ENCODE assay signal across 28 mouse cellular contexts in genomic region chr1:174909834-174910233, GRCm38 (mm10). TPM values are rescaled to one million over a fixed set of nuclear protein-coding genes. Genes with fewer than 3 reads are reported as not detected.
"Had no signal": no experiment of that assay in that cellular context is flagged by ENCODE, and none has a peak within 500 bp of the region (broad histone marks: within the 10 kb centered on the region; RNA-seq: fewer than 3 reads in every experiment).

No protein-coding gene starts in this region.

- H3K4me1 ChIP-seq: heart, embryonic 10.5 days; heart, embryonic 12.5 days; hindbrain, embryonic 10.5 days; hindbrain, embryonic 12.5 days; intestine, embryonic 15.5 days; limb, embryonic 13.5 days; liver, embryonic 13.5 days; liver, embryonic 15.5 days had no signal

- H3K27me3 ChIP-seq: heart, embryonic 12.5 days; hindbrain, embryonic 12.5 days; intestine, embryonic 15.5 days; limb, embryonic 13.5 days; liver, embryonic 13.5 days; liver, embryonic 15.5 days had no signal

- H3K27ac ChIP-seq: heart, embryonic 10.5 days; hindbrain, embryonic 10.5 days; hindbrain, embryonic 12.5 days; hindbrain, embryonic 14.5 days; intestine, embryonic 15.5 days; layer of hippocampus, adult 2 months; left cerebral cortex, adult 2 months; limb, embryonic 13.5 days; liver, embryonic 13.5 days; liver, embryonic 15.5 days had no signal

- ATAC-seq: hindbrain, embryonic 16.5 days; inflammation-experienced regulatory T-cells, adult 6 months; intestine, embryonic 15.5 days; intestine, postnatal 0 days had no signal

- H3K4me3 ChIP-seq: heart, embryonic 10.5 days; heart, embryonic 12.5 days; hindbrain, embryonic 10.5 days; hindbrain, embryonic 12.5 days; intestine, embryonic 15.5 days; layer of hippocampus, adult 2 months; left cerebral cortex, adult 2 months; limb, embryonic 13.5 days; liver, embryonic 13.5 days; liver, embryonic 15.5 days had no signal

- H3K4me2 ChIP-seq: heart, embryonic 12.5 days; hindbrain, embryonic 12.5 days; hindbrain, embryonic 14.5 days; intestine, embryonic 15.5 days; limb, embryonic 13.5 days; liver, embryonic 11.5 days; liver, embryonic 13.5 days; liver, embryonic 15.5 days had no signal

- H3K36me3 ChIP-seq: heart, embryonic 10.5 days; heart, embryonic 12.5 days; hindbrain, embryonic 10.5 days; hindbrain, embryonic 12.5 days; intestine, embryonic 15.5 days; limb, embryonic 13.5 days; liver, embryonic 13.5 days; liver, embryonic 15.5 days had no signal

- H3K9me3 ChIP-seq: heart, embryonic 10.5 days; heart, embryonic 12.5 days; hindbrain, embryonic 10.5 days; hindbrain, embryonic 12.5 days; intestine, embryonic 15.5 days; limb, embryonic 13.5 days; liver, embryonic 13.5 days; liver, embryonic 15.5 days had no signal

- DNase-seq: gastrocnemius, postnatal 10 days; gastrocnemius, postnatal 25 days; heart, adult 18-20 months; heart, postnatal 10 days; heart, postnatal 4 days; kidney, adult 18-20 months; kidney, adult 8-10 months; kidney, postnatal 10 days; kidney, postnatal 25 days; kidney, postnatal 4 days; liver; liver, embryonic 13.5 days had no signal

- H3K9ac ChIP-seq: heart, embryonic 12.5 days; hindbrain, embryonic 12.5 days; hindbrain, embryonic 14.5 days; intestine, embryonic 15.5 days; limb, embryonic 13.5 days; liver, embryonic 13.5 days; liver, embryonic 15.5 days had no signal

RNA-seq across cellular contexts. Expression of gene Grem2, which starts 11.8 kb away (rescaled TPM):
- total RNA-seq: granulocyte monocyte progenitor cell, adult 5-6 weeks had no signal
- polyA plus RNA-seq: heart, embryonic 14.5 days; inflammation-experienced regulatory T-cells, adult 6 months had no signal
